ENCODE assay signal across 10 mouse cellular contexts in genomic region chr15:96184666-96185065, GRCm38 (mm10).
DNase-seq lines count a peak whose midpoint lies in the region; ATAC-seq and TF ChIP-seq lines count a peak whose summit lies in the region.
"Had no signal": no experiment of that assay in that cellular context is flagged by ENCODE, and none has a peak within 500 bp of the region (broad histone marks: within the 10 kb centered on the region; RNA-seq: fewer than 3 reads in every experiment).

No protein-coding gene starts in this region.

- peak; percentile 27; the same call in 1 of the 2 replicates for TF ChIP-seq CTCF in hindbrain, postnatal 0 days (IDR thresholded peaks at IDR 0.05; ENCODE audit: low read depth)
- TF ChIP-seq CTCF in ES-Bruce4 (IDR thresholded peaks at IDR 0.05; ENCODE audit: low read depth, low read length), result peak; percentile 80

- TF ChIP-seq EP300 in ES-Bruce4 (IDR thresholded peaks at IDR 0.05; ENCODE audit: insufficient read depth, low read depth, low read length), result peak; percentile 56; the same call in 1 of the 2 replicates

- no peak overlapping the region for H3K4me2 ChIP-seq in hindbrain, postnatal 0 days (ENCODE audit: low read depth, low read length)
- H3K4me2 ChIP-seq in hindbrain, embryonic 13.5 days, result no peak overlapping the region
- no peak overlapping the region for H3K4me2 ChIP-seq in heart, embryonic 14.5 days (ENCODE audit: low read length)
- H3K4me2 ChIP-seq: lung, embryonic 15.5 days had no signal

- TF ChIP-seq POLR2A in ES-Bruce4 (IDR thresholded peaks at IDR 0.05; ENCODE audit: insufficient read depth, low read length), result no peak

- no peak overlapping the region for H3K27ac ChIP-seq in hindbrain, postnatal 0 days
- no peak overlapping the region for H3K27ac ChIP-seq in hindbrain, embryonic 13.5 days
- H3K27ac ChIP-seq in ES-Bruce4 (ENCODE audit: insufficient read depth, low read length), result peak overlapping the region; percentile 44; the same call in 1 of the 2 replicates
- peak overlapping the region; percentile 75 to 93 for H3K27ac ChIP-seq in heart, embryonic 14.5 days (replicated peaks in 1 of 2; ENCODE audit: control insufficient read depth in 1 of 2, insufficient read depth in 1 of 2, low read depth in 2 of 2, low read length in 2 of 2)
- H3K27ac ChIP-seq: lung, embryonic 15.5 days had no signal

- no peak for DNase-seq in hindbrain, postnatal 0 days (ENCODE audit: low spot score)
- no peak for DNase-seq in right cerebral cortex, postnatal 4 days
- no peak for DNase-seq in right cerebral cortex, postnatal 10 days (ENCODE audit: low spot score in 2 of 2)
- DNase-seq: gastrocnemius, postnatal 36 days had no signal

- no peak for ATAC-seq in hindbrain, postnatal 0 days
- ATAC-seq in hindbrain, embryonic 13.5 days (ENCODE audit: low FRiP score), result no peak
- 0 out of 2 replicates have a peak, but pooled peaks have one; percentile 11 for ATAC-seq in heart, embryonic 14.5 days (ENCODE audit: insufficient number of reproducible peaks, insufficient read depth, low FRiP score, low read depth)
- ATAC-seq in megakaryocyte progenitor cell, adult 5-6 weeks (replicated peaks; ENCODE audit: poor library complexity), result peak; percentile 84
- ATAC-seq in erythroid progenitor cell, adult 5-6 weeks (replicated peaks; ENCODE audit: low FRiP score, poor library complexity, severe bottlenecking), result no peak

- H3K4me1 ChIP-seq in hindbrain, postnatal 0 days (ENCODE audit: insufficient read depth, low read length), result no peaks in the 10 kb centered on the region
- H3K4me1 ChIP-seq in hindbrain, embryonic 13.5 days (replicated peaks), result peaks cover 8% of the 10 kb centered on the region
- H3K4me1 ChIP-seq in ES-Bruce4 (ENCODE audit: control insufficient read depth, insufficient read depth, low read length), result peaks cover 7% of the 10 kb centered on the region
- peaks cover 11 to 18% of the 10 kb centered on the region in 2 experiments for H3K4me1 ChIP-seq in heart, embryonic 14.5 days (ENCODE audit: control insufficient read depth in 2 of 2, insufficient read depth in 2 of 2, low read length in 2 of 2)

- H3K27me3 ChIP-seq in hindbrain, postnatal 0 days (ENCODE audit: insufficient read depth, low read length), result no peaks in the 10 kb centered on the region
- no peaks in the 10 kb centered on the region for H3K27me3 ChIP-seq in hindbrain, embryonic 13.5 days
- no peaks in the 10 kb centered on the region for H3K27me3 ChIP-seq in ES-Bruce4 (ENCODE audit: control insufficient read depth, insufficient read depth, low read length, poor library complexity, severe bottlenecking)
- H3K27me3 ChIP-seq in heart, embryonic 14.5 days (ENCODE audit: control insufficient read depth, insufficient read depth, low read length), result no peaks in the 10 kb centered on the region
- H3K27me3 ChIP-seq: lung, embryonic 15.5 days had no signal

- H3K36me3 ChIP-seq in hindbrain, postnatal 0 days (ENCODE audit: insufficient read depth, low read length), result no peaks in the 10 kb centered on the region
- H3K36me3 ChIP-seq in hindbrain, embryonic 13.5 days, result no peaks in the 10 kb centered on the region
- peaks cover 5% of the 10 kb centered on the region; the same call in 1 of the 2 replicates for H3K36me3 ChIP-seq in ES-Bruce4 (ENCODE audit: control insufficient read depth, insufficient read depth, low read length, poor library complexity, severe bottlenecking)
- H3K36me3 ChIP-seq in heart, embryonic 14.5 days (ENCODE audit: control insufficient read depth, insufficient read depth, low read length), result no peaks in the 10 kb centered on the region
- H3K36me3 ChIP-seq: lung, embryonic 15.5 days had no signal

- H3K9me3 ChIP-seq in hindbrain, postnatal 0 days (ENCODE audit: low read length), result no peaks in the 10 kb centered on the region
- no peaks in the 10 kb centered on the region for H3K9me3 ChIP-seq in hindbrain, embryonic 13.5 days
- H3K9me3 ChIP-seq in ES-Bruce4 (replicated peaks; ENCODE audit: control insufficient read depth, insufficient read depth, low read length, poor library complexity, severe bottlenecking), result no peaks in the 10 kb centered on the region
- H3K9me3 ChIP-seq in heart, embryonic 14.5 days (ENCODE audit: control insufficient read depth, low read length), result no peaks in the 10 kb centered on the region
- H3K9me3 ChIP-seq: lung, embryonic 15.5 days had no signal

- H3K9ac ChIP-seq in hindbrain, postnatal 0 days (replicated peaks; ENCODE audit: low read length), result no peak overlapping the region
- H3K9ac ChIP-seq in hindbrain, embryonic 13.5 days, result no peak overlapping the region
- H3K9ac ChIP-seq in ES-Bruce4 (ENCODE audit: low read depth, poor library complexity, severe bottlenecking), result no peak overlapping the region
- no peak overlapping the region; the same call in 1 of the 2 replicates for H3K9ac ChIP-seq in heart, embryonic 14.5 days (ENCODE audit: low read length)
- H3K9ac ChIP-seq: lung, embryonic 15.5 days had no signal

- no peak overlapping the region for H3K4me3 ChIP-seq in hindbrain, postnatal 0 days (ENCODE audit: low read length)
- H3K4me3 ChIP-seq in hindbrain, embryonic 13.5 days, result no peak overlapping the region
- H3K4me3 ChIP-seq in ES-Bruce4 (ENCODE audit: low read depth, low read length), result no peak overlapping the region
- no peak overlapping the region for H3K4me3 ChIP-seq in heart, embryonic 14.5 days (ENCODE audit: control insufficient read depth in 1 of 2, insufficient read depth in 1 of 2, low read depth in 1 of 2, low read length in 2 of 2)
- H3K4me3 ChIP-seq: lung, embryonic 15.5 days had no signal

- 69% methylated on average over 8 of the region's 8 CpGs for WGBS in hindbrain, postnatal 0 days
- 72% methylated on average over 8 of the region's 8 CpGs for WGBS in hindbrain, embryonic 13.5 days
- 67% methylated on average over 8 of the region's 8 CpGs for WGBS in heart, embryonic 14.5 days

Comparison
In these comparisons a context has a peak if more than half of its experiments do, and no peak if none do; other contexts are left out.
1. ATAC-seq: peak in heart, embryonic 14.5 days (single experiment) and megakaryocyte progenitor cell, adult 5-6 weeks (single experiment); none in hindbrain, postnatal 0 days (single experiment), hindbrain, embryonic 13.5 days (single experiment) and erythroid progenitor cell, adult 5-6 weeks (single experiment).
2. H3K27ac ChIP-seq: peak in ES-Bruce4 (single experiment) and heart, embryonic 14.5 days (2 of 2); none in hindbrain, postnatal 0 days (single experiment) and hindbrain, embryonic 13.5 days (single experiment).